Mouse (Mus musculus): ENCODE measurements around the gene Hoxb1. TPM values are rescaled to one million over a fixed set of nuclear protein-coding genes. Genes with fewer than 3 reads are reported as not detected.
A peak's percentile ranks its signal among the peaks of the same experiment; 100 is the strongest.

Gene Hoxb1
- polyA plus RNA-seq, 1 experiment from 2014 or later: 1.6 TPM

DNA sequence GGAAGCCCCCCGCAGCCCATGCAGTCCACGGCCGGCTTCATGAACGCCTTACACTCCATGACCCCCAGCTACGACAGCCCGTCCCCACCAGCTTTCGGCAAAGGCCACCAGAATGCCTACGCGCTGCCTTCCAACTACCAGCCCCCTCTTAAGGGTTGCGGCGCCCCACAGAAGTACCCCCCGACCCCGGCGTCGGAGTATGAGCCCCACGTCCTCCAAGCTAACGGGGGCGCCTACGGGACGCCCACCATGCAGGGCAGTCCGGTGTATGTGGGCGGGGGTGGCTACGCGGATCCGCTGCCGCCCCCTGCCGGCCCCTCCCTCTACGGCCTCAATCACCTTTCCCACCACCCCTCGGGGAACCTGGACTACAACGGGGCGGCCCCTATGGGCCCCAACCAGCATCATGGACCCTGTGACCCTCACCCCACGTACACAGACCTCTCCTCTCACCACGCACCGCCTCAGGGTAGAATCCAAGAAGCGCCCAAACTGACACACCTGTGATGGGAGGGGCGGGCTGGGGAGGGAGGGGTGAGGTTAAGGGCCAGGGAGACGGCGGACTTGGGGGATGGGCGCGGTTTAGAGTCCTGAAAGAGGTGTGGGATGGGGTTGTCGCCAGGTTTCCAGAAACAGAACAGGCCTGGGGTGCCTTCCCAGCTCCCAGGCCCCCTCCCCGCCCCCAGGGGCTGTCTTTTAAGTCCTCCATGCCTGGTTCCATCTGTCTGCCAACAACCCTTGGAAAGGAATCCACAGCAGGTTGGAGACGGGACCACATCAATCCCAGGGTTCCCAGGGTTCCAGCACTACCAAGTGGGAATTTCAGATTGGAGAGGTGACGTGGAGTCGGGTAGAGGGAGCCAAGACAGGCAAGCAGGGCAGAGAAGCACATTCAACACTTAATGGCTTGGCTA, 19.4 kb upstream of the Hoxb1 start:
- Histone ChIP-seq H3K9me3 (no peaks in the 10 kb centered on the region), H3K4me1 (replicated peaks) (peaks cover 95% of the 10 kb centered on the region), H3K4me2 (peak overlapping the region; percentile 96), H3K27me3 (no peaks in the 10 kb centered on the region), H3K36me3 (peaks cover 33% of the 10 kb centered on the region), H3K4me3 (peak overlapping the region; percentile 99), H3K9ac (peak overlapping the region; percentile 100), H3K27ac (replicated peaks) (peak overlapping the region; percentile 100)
- WGBS: 2% methylated on average over 45 of the region's 45 CpGs
- ATAC-seq (ENCODE audit: low read depth): no peak

DNA sequence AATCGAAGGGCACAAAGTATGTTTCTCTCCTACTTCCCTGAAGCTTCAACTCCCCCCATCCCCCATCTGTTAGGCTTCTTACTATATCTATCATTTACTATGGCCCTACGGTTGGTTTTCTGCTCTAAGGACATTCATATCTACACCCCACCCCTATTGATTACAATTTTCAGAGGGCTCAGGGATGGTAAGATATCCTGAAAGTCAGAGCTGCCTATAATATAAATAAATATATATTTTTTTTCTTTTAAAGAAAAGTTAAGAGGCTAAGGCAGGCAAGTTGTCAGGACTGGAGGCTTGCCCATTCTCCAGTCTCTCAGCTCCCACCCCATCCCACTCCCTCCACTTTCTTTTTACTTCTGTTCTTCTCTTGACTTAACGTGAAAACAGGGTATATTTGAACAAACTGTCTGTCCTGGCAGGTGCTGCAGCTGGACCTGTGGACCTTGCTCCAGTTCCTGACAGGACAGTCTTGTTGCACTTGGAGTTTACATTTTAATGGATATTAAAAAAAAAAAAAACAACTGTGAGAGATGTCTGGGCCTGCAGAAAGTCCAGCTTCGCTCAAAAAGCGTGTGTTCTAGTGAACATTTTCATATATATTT, 18.5 kb upstream of the Hoxb1 start:
- 26% methylated on average over 5 of the region's 5 CpGs for WGBS
- peak overlapping the region; percentile 100 for H3K9ac ChIP-seq
- no peaks in the 10 kb centered on the region for H3K27me3 ChIP-seq
- H3K27ac ChIP-seq (replicated peaks): peak overlapping the region; percentile 100
- H3K4me1 ChIP-seq (replicated peaks): peaks cover 93% of the 10 kb centered on the region
- peaks cover 29% of the 10 kb centered on the region for H3K36me3 ChIP-seq
- ATAC-seq (ENCODE audit: low read depth): no peak
- peak overlapping the region; percentile 99; the same call in 1 of the 2 replicates for H3K4me3 ChIP-seq
- peak overlapping the region; percentile 96 for H3K4me2 ChIP-seq
- no peaks in the 10 kb centered on the region for H3K9me3 ChIP-seq

DNA sequence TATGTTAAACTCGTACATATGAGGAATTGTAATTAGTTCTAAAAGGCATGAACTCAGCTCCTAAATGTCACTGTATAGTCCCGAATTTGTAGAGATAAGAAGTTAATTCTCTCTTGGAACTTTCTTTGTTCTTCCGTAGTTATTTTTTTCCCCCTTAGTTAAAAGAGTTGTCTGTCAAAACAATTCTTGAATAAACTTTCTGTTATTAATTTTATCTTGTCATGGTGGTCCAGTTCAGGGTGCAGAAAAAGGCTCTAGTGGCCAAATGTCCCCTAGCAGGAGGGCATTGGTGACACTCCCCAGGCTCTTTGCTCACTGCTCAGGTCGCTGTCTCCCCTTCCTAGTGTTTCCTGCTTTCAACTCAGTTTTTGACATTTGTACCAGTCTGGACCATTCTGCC, 17.8 kb upstream of the Hoxb1 start:
- WGBS: 4% methylated on average over 4 of the region's 4 CpGs
- no peaks in the 10 kb centered on the region for H3K27me3 ChIP-seq
- peak overlapping the region; percentile 95 for H3K4me2 ChIP-seq
- H3K36me3 ChIP-seq: peaks cover 27% of the 10 kb centered on the region
- H3K9me3 ChIP-seq: no peaks in the 10 kb centered on the region
- peak overlapping the region; percentile 100 for H3K9ac ChIP-seq
- peak overlapping the region; percentile 31; the same call in 1 of the 2 replicates for H3K4me3 ChIP-seq
- H3K4me1 ChIP-seq (replicated peaks): peaks cover 86% of the 10 kb centered on the region
- peak overlapping the region; percentile 100 for H3K27ac ChIP-seq (replicated peaks)
- ATAC-seq (ENCODE audit: low read depth): no peak

DNA sequence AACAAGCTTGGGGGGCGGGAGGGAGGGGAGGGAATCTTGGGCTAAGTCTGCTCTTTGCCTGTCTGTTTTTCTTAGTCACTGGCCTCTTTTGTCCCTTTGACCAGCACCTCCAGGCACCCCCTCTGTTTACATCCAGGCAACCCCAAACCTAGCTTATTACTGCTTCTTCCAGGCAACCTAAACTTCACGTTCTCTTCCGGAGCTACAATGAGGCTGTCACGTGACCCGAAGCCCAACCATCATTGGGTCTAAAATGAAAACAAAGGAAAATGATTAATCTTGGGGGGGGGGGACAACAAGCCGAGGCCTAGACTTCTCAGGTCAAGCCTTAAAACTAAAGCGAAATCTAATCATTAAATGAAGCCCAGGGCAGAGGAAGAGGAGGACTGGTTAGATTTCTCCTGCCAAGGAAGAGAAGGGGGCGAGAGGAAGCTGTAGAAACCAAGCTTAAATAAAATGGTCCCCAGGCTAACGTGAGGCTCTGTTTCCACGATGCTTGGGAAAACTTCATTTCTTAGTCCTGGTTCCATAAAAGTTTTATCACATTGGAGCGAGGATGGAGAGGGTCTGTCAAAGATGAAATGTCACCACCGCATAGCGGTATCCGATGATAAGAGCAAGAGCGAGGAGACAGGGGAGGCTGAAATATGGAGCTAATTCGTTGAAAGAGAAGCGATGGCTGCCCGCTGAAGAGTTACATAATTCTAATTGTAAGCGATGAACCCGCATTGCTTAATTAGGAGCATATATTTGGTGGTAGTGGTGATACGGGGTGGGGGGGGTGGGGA, 17.2 kb upstream of the Hoxb1 start:
- WGBS: 2% methylated on average over 21 of the region's 21 CpGs
- Histone ChIP-seq H3K27me3 (no peaks in the 10 kb centered on the region), H3K4me2 (peak overlapping the region; percentile 95), H3K4me1 (replicated peaks) (peaks cover 80% of the 10 kb centered on the region), H3K27ac (replicated peaks) (peak overlapping the region; percentile 100), H3K9me3 (no peaks in the 10 kb centered on the region), H3K9ac (peak overlapping the region; percentile 100), H3K4me3 (peak overlapping the region; percentile 31), H3K36me3 (peaks cover 31% of the 10 kb centered on the region)
- no peak for ATAC-seq (ENCODE audit: low read depth)

DNA sequence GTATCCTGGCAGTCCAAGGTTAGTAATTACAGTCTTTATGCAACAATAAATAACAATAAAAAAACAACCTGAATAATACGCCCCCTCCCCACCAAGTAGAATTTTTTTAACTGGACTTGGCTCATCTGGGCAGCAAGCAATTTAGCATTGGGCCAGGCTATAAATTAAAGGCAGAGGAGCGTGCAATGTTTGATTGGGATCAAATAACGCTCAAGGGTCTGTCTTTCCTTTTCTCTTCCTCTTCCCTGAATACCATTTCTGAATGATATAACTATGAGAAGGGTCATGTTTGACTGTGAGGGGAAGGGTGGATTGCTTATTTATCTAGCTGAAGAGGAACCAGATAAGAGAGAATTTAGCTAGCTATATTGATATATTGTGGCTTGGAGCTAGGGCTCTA, 16.6 kb upstream of the Hoxb1 start:
- Histone ChIP-seq H3K4me2 (peak overlapping the region; percentile 95), H3K36me3 (peaks cover 33% of the 10 kb centered on the region), H3K27ac (replicated peaks) (peak overlapping the region; percentile 100), H3K9ac (peak overlapping the region; percentile 100), H3K9me3 (no peaks in the 10 kb centered on the region), H3K27me3 (no peaks in the 10 kb centered on the region), H3K4me3 (peak overlapping the region; percentile 31), H3K4me1 (replicated peaks) (peaks cover 74% of the 10 kb centered on the region)
- 4% methylated on average over 3 of the region's 3 CpGs for WGBS
- no peak for ATAC-seq (ENCODE audit: low read depth)

DNA sequence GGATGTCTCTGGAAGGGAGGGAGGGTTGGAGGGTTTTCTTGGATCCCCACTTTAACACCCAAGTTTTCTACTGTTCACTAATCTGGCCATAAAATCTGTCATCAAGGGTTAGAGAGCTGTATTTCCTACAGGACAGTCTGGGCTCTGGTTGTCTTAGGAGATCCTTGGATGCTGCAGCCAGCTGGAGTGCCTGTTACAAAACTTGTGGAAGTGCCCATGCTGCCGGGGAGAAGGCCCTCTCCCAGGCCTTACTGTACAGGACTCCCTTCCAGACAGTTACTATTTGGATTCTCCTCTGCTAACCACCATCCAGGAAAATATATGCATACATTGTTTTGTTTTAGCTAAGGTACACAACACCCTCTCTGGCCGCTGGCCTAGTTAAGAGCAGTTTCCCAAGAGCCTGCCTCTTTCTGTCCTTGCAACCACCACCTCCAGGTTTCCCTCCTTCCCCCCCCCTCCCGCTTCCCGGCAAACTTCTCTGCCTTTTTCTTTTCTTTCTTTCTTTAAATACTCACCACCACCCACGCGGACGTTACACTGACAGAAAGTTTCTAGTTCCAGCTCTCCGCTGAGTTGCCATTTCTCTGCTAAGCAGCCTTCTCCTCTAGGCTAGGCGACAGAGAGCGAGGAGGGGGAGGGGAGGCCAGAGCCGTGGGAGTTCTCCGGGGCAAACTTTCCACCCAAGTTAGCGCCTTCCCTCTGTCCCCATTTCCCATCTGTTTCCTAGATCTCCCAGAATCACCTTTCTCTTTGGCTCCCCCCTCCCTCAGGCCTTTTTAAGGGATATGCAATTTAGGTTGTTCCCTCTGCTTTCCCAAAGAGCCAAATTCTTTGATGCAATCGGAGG, 15.8 kb upstream of the Hoxb1 start:
- Histone ChIP-seq H3K4me2 (peak overlapping the region; percentile 95), H3K36me3 (peaks cover 25% of the 10 kb centered on the region), H3K9ac (peak overlapping the region; percentile 100), H3K27ac (replicated peaks) (peak overlapping the region; percentile 100), H3K27me3 (no peaks in the 10 kb centered on the region), H3K4me1 (replicated peaks) (peaks cover 67% of the 10 kb centered on the region), H3K9me3 (no peaks in the 10 kb centered on the region), H3K4me3 (peak overlapping the region; percentile 31)
- ATAC-seq (ENCODE audit: low read depth): no peak
- 1% methylated on average over 14 of the region's 14 CpGs for WGBS

DNA sequence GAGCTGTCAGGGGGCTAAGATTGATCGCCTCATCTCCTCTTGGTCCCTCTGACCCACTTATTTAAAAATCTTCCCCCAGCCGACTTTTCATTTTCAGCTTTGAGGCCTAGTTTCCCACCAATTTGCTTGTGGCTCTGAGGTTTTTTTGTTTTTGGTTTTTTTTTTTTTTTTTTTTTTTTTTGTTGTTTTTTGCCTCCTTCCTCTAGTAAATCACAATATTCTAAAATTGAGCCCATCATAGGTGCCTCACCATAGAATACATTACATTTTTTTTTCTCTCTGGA, 15.3 kb upstream of the Hoxb1 start, which contains the start of gene Hoxb2:
Gene Hoxb2, plus strand, starts transcription at position 185 of the 284 bp plus-strand sequence.
- Histone ChIP-seq H3K4me2 (peak within 1 kb of the TSS; percentile 95), H3K27me3 (no peaks in the 10 kb centered on the region)

DNA sequence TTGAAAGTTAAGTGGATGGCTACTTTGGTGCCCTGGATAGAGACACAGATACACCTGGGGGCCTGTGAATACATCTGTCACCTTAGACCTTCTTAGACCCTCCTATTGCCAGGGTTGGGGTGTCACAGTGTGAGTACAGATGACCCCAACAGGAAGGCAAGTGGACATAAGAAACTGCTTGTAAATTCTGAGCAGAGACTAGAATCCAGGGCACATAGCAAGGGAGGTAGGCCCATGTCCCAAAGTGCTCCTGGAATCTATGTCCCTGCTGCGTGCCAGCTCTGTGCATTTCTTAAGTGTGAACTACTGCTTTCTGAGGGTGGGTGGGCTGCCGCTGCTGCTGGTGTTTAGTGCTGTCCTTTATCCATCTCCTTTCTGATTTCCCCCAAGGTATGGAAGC, 14.8 kb upstream of the Hoxb1 start:
- Histone ChIP-seq H3K27ac (replicated peaks) (peak overlapping the region; percentile 100), H3K4me3 (peak overlapping the region; percentile 95), H3K9me3 (no peaks in the 10 kb centered on the region), H3K9ac (peak overlapping the region; percentile 100), H3K27me3 (no peaks in the 10 kb centered on the region), H3K36me3 (peaks cover 20% of the 10 kb centered on the region), H3K4me1 (replicated peaks) (peaks cover 65% of the 10 kb centered on the region), H3K4me2 (peak overlapping the region; percentile 95)
- WGBS: 12% methylated on average over 2 of the region's 2 CpGs
- no peak for ATAC-seq (ENCODE audit: low read depth)

More for the DNA sequence above, 15.3 kb upstream of the Hoxb1 start, which contains the start of gene Hoxb2:
- Histone ChIP-seq H3K4me1 (replicated peaks) (peaks cover 67% of the 10 kb centered on the region), H3K27ac (replicated peaks) (peak within 1 kb of the TSS; percentile 100), H3K9ac (peak within 1 kb of the TSS; percentile 100), H3K36me3 (peaks cover 22% of the 10 kb centered on the region), H3K9me3 (no peaks in the 10 kb centered on the region), H3K4me3 (peak within 1 kb of the TSS; percentile 95)
- WGBS: 2% methylated on average over 2 of the region's 2 CpGs
- ATAC-seq (ENCODE audit: low read depth): no peak

DNA sequence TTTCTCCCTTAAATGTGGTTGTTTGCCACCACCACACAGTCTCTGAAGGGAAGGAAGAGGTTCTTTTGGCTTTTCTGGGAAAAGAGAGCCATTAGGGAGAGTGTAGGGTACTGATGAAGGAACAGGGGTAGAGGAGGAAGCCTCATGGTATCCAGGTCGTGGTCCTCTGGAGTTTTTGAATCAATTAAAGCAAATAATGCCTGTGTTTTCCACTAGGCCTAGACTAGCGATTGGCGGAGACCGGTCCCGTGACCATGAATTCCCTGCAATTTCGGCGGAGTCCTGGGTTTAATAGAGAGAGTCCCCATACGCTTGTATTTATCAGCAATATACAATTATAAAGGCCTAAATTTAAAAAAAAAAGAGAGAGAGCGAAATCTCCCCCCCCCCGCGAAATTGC, 14.2 kb upstream of the Hoxb1 start:
- no peaks in the 10 kb centered on the region for H3K27me3 ChIP-seq
- H3K4me1 ChIP-seq (replicated peaks): peaks cover 65% of the 10 kb centered on the region
- H3K4me2 ChIP-seq: peak overlapping the region; percentile 95
- WGBS: 6% methylated on average over 11 of the region's 11 CpGs
- ATAC-seq (ENCODE audit: low read depth): peak; percentile 22; the same call in 1 of the 2 replicates
- peak overlapping the region; percentile 100 for H3K9ac ChIP-seq
- H3K9me3 ChIP-seq: no peaks in the 10 kb centered on the region
- peak overlapping the region; percentile 100 for H3K27ac ChIP-seq (replicated peaks)
- H3K36me3 ChIP-seq: peaks cover 15% of the 10 kb centered on the region; the same call in 1 of the 2 replicates
- peak overlapping the region; percentile 95 for H3K4me3 ChIP-seq

DNA sequence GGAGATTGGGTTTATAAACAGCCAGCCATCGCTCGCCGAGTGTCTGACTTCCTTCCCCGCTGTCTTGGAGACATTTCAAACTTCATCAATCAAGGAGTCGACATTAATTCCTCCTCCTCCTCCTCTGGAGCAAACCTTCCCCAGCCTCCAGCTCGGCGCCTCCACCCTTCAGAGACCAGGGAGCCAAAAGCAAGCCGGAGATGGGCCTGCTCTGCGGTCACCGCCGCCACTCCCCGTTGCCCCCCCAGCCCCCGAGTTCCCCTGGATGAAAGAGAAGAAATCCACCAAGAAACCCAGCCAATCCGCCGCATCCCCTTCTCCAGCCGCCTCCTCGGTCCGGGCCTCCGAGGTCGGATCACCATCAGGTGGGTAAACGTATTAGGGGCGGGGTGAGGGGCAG, 13.7 kb upstream of the Hoxb1 start:
- H3K4me1 ChIP-seq (replicated peaks): peaks cover 63% of the 10 kb centered on the region
- H3K27me3 ChIP-seq: no peaks in the 10 kb centered on the region
- peak overlapping the region; percentile 100 for H3K27ac ChIP-seq (replicated peaks)
- peak; percentile 32 for ATAC-seq (ENCODE audit: low read depth)
- WGBS: 1% methylated on average over 22 of the region's 22 CpGs
- H3K4me3 ChIP-seq: peak overlapping the region; percentile 95
- H3K9ac ChIP-seq: peak overlapping the region; percentile 100
- H3K4me2 ChIP-seq: peak overlapping the region; percentile 95
- no peaks in the 10 kb centered on the region for H3K9me3 ChIP-seq
- peaks cover 10% of the 10 kb centered on the region; the same call in 1 of the 2 replicates for H3K36me3 ChIP-seq

Data from neural tube, embryonic 13.5 days (tissue).